Mouse (Mus musculus) embryonic facial prominence, embryonic 15.5 days (tissue): ENCODE data around the gene Slc33a1. TPM values are rescaled to one million over a fixed set of nuclear protein-coding genes. Genes with fewer than 3 reads are reported as not detected.

ENCODE experiments used
- ATAC-seq: fragments of 200-750 bp; cut with Nextera tagmentation; 2 replicates; pipeline ENCODE4 v1.8.0; 2017; ENCODE audit warnings: low read depth, moderate TSS enrichment; ENCODE audit not compliant: insufficient number of reproducible peaks, low FRiP score, low TSS enrichment
- H3K27ac ChIP-seq: fragments of 300-500 bp; sonication (generic); replicated peaks from 2 replicates; pipeline ENCODE4 v1.5.1; 2015; ENCODE audit warnings: mild to moderate bottlenecking, inconsistent platforms
- H3K27me3 ChIP-seq: fragments of 300-500 bp; sonication (generic); 2 replicates; pipeline ENCODE4 v1.6.1; 2015; ENCODE audit warnings: inconsistent platforms
- H3K36me3 ChIP-seq: fragments of 300-500 bp; sonication (generic); 2 replicates; pipeline ENCODE4 v1.6.1; 2015; ENCODE audit warnings: mild to moderate bottlenecking, inconsistent platforms
- H3K4me1 ChIP-seq: fragments of 300-500 bp; sonication (generic); 2 replicates; pipeline ENCODE4 v1.6.1; 2015; ENCODE audit warnings: inconsistent platforms
- H3K4me2 ChIP-seq: fragments of 300-500 bp; sonication (generic); replicated peaks from 2 replicates; pipeline ENCODE4 v1.6.1; 2015; ENCODE audit warnings: mild to moderate bottlenecking, inconsistent platforms
- H3K4me3 ChIP-seq: fragments of 300-500 bp; sonication (generic); replicated peaks from 2 replicates; pipeline ENCODE4 v1.5.1; 2015; ENCODE audit warnings: mild to moderate bottlenecking, inconsistent platforms
- H3K9ac ChIP-seq: fragments of 300-500 bp; sonication (generic); 2 replicates; pipeline ENCODE4 v1.6.1; 2015; ENCODE audit warnings: inconsistent platforms
- H3K9me3 ChIP-seq: fragments of 300-500 bp; sonication (generic); replicated peaks from 2 replicates; pipeline ENCODE4 v1.6.1; 2016; ENCODE audit warnings: inconsistent platforms
- WGBS: fragments of 180-500 bp; shearing (Covaris S2); methylation state at CpG from one replicate; pipeline ENCODE4 v1.1.7; 2015; 5-methylcytosine and 5-hydroxymethylcytosine counted together
- polyA plus RNA-seq: library from polyadenylated mRNA; unstranded; fragments of >200 nt; fragmentation: Nextera tagmentation; extraction: Ambion mirVana; gene quantifications from 2 replicates; pipeline ENCODE4 v1.2.1, GENCODE M21; 2015

Gene Slc33a1
- 14.7 and 17.1 TPM in 2 replicates for polyA plus RNA-seq

DNA sequence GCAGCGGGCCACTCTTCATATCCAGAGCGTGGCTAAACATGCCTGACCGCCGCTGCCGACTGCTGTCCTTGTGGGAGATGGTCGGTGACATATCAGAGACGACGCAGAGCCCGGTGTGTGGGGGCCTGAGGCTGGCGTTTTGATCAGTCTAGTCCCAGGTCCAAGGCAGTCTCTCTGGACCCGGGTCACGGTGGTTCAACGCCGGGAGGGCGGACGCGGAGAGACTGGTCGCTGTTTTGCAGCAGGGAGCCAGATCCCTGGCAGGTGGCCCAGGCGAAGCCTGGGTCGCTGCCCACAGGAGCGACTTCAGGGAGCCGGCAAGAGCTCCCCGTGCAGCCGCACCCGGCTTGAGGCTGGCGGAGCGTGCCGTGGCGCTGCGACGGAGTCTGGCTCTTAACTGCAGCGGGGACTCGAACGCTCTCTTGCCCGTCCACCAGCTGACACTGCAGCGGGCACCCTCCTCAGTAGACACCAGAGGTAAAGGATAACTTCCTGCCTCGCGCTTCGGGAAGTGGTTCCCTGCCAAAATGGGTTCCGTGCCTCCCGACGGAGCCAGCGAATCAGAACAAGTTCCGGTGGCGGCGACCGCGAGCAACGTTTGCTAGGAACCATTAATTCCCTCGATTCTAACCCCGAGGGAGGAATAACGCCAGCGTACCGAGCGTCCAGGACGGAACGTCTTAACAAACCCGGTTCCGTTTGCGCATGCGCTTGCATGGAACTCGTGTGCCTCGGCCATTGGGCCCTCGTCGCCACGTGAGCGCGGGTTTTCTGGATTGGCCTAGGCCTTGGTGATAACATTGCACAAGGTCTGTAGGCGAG, at the start of gene Slc33a1:
Gene Slc33a1 (minus strand): TSS at position 669 of the 822 bp plus-strand sequence.
- Histone ChIP-seq H3K9ac (peak within 1 kb of the TSS; percentile 49), H3K4me3 (peak within 1 kb of the TSS; percentile 90), H3K4me1 (peaks cover 17% of the 10 kb centered on the region), H3K27me3 (no peaks in the 10 kb centered on the region), H3K27ac (peak within 1 kb of the TSS; percentile 94), H3K4me2 (peak within 1 kb of the TSS; percentile 73), H3K36me3 (no peaks in the 10 kb centered on the region), H3K9me3 (no peaks in the 10 kb centered on the region)
- ATAC-seq: peak; percentile 95
- under 1% methylated on average over 69 of the region's 69 CpGs for WGBS

DNA sequence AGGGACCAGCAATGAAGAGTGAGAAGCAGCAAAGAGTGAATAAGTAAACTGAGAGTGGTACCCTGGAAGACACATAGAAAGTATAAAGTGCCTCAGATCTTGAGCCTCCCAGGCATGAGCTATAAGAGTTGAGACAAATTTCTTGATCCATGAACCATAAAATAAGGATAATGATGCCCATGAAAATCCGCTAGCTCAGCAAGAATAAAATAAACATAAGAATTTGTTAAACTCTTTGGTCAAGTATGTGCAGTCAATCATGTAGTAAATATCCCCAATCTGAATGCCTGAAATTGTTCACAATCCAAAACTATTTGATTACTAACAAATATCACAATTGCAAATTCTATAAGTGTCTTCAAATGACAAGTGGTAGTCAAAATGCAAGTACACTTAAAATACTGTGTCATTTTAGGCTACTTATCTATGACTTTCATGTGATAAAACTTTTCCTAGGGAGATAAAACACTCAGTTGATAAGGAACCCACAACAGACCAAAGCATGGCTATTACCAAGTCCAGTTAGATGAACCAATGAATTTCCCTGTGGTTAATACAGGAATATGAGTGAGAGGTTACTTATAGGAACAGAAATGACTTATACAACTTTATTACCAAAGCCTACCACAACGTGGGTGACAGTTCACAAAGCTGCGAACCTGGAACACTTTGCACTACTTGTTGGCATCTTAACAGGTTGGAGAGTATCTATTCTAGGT, 24.3 kb upstream of the Slc33a1 start:
- H3K27ac ChIP-seq: no peak overlapping the region
- H3K4me3 ChIP-seq: no peak overlapping the region
- no peaks in the 10 kb centered on the region for H3K9me3 ChIP-seq
- WGBS: 88% methylated on average over 3 of the region's 3 CpGs
- ATAC-seq: no peak
- H3K4me2 ChIP-seq: no peak overlapping the region
- H3K27me3 ChIP-seq: no peaks in the 10 kb centered on the region
- H3K36me3 ChIP-seq: peaks cover 51% of the 10 kb centered on the region
- H3K4me1 ChIP-seq: no peaks in the 10 kb centered on the region
- no peak overlapping the region for H3K9ac ChIP-seq

DNA sequence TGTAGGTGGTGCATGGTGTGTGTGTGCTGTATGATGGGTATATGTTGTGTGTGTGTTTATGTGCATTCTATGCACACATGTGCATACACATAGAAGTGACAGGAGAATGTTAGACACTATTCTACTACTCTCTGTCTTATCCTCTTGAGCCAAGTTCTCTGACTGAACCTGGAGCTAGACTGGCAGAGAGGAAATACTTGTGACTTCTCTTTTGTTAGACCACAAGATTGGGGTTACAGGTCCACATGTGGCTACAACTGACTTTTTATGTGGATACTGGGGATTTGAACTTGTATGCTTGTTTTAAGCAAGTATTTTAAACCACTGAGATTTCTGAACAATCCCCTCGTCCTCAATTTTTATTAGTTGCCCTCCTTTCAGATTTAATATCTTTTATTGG, 22.1 kb upstream of the Slc33a1 start:
- WGBS: 88% methylated on average over 1 of the region's 1 CpGs
- H3K4me1 ChIP-seq: no peaks in the 10 kb centered on the region
- H3K27ac ChIP-seq: no peak overlapping the region
- H3K27me3 ChIP-seq: no peaks in the 10 kb centered on the region
- no peak overlapping the region for H3K4me2 ChIP-seq
- no peak overlapping the region for H3K9ac ChIP-seq
- H3K4me3 ChIP-seq: no peak overlapping the region
- no peaks in the 10 kb centered on the region for H3K9me3 ChIP-seq
- no peak for ATAC-seq
- peaks cover 47% of the 10 kb centered on the region for H3K36me3 ChIP-seq

DNA sequence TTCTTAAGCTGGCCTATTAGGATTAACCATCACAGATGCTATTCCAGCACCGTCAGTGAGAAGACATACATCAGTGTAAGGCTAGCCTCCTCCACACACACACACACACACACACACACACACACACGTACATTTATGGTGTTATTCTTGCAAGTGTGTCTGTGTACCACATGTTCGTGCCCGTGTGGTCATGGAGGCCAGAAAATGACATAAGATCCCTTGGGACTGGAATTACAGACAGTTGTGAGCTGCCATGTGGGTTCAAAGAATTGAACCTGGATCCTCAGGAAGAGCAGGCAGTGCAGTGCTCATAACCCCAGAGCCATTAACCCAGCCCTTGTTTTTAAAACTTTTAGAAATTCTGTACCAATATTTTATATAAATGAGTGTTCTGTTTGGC, 13.3 kb upstream of the Slc33a1 start:
- H3K4me1 ChIP-seq: peaks cover 6% of the 10 kb centered on the region
- no peak overlapping the region for H3K4me2 ChIP-seq
- no peak for ATAC-seq
- no peaks in the 10 kb centered on the region for H3K9me3 ChIP-seq
- no peak overlapping the region for H3K4me3 ChIP-seq
- H3K27ac ChIP-seq: no peak overlapping the region
- H3K9ac ChIP-seq: no peak overlapping the region
- no peaks in the 10 kb centered on the region for H3K27me3 ChIP-seq
- WGBS: 35% methylated on average over 4 of the region's 4 CpGs
- H3K36me3 ChIP-seq: peaks cover 19% of the 10 kb centered on the region

DNA sequence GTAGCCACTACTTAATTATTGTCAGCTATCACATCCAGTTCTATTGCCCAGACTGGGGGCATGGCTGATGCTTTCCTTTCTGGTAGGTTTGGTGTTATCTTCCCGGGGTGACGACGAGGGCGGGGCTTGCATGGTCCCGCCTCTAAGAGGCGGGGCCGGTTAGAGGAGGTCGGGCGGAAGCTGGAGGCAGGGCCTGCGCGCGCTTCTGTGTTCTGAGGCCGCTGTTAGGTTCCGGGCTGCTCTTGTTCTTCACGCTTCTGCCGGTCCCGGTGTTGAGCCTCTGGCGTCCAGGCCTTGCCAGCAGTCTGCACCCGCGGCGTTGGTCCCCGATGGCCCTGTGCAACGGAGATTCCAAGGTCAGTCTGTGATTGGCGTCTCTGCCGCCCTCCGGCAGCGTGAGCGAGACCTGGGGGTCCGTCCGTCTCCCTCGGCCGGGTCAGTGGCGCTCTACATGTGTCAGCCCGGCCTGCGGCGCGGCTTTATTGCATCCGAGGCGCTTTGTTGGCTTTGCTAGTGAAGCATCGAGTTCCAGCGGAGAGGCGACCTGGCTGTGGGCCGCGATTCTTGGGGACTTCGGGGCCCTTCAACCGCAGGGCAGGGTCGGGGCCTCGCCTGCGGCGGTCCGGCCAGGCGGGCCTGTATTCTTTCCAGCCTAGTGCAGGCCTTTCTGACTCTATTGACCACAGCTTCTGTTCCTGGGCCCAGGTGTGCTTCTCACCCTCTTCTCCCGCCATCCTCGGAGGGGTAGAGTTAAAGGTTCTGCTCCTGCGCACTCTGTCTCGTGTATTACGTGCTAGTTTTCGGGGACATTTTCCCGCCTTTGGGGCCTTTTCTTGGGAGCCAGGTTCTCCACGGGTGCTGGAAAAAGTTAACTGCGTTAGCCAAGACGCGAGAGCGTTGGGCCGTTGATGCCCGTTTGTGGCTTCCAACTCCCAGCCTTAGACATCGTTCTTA, 11.7 kb upstream of the Slc33a1 start, which contains the start of gene Gmps:
Gene Gmps (plus strand): TSS at position 152 of the 954 bp plus-strand sequence.
- WGBS: under 1% methylated on average over 67 of the region's 67 CpGs
- H3K4me1 ChIP-seq: peaks cover 6% of the 10 kb centered on the region
- H3K4me3 ChIP-seq: peak within 1 kb of the TSS; percentile 68
- no peaks in the 10 kb centered on the region for H3K9me3 ChIP-seq
- peak; percentile 98 for ATAC-seq
- H3K36me3 ChIP-seq: peaks cover 10% of the 10 kb centered on the region
- peak within 1 kb of the TSS; percentile 79 for H3K27ac ChIP-seq
- peak within 1 kb of the TSS; percentile 81 for H3K9ac ChIP-seq
- no peaks in the 10 kb centered on the region for H3K27me3 ChIP-seq
- peak within 1 kb of the TSS; percentile 64 for H3K4me2 ChIP-seq

DNA sequence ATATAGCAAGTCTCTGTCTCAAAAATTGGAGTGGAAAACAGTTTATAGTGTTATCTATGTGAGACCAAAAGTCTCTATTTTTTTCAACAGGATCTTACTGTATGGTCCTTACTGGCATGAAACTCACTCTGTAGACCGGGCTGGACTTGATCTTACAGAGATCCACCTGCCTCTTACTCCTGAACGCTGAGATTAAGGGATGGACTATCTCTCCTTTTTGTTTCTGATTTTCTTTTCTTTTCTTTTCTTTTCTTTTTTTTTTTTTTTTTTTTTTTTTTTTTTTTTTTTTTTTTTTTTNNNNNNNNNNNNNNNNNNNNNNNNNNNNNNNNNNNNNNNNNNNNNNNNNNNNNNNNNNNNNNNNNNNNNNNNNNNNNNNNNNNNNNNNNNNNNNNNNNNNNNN, 1.4 kb upstream of the Slc33a1 start:
- WGBS: 81% methylated on average over 2 of the region's 2 CpGs
- Histone ChIP-seq H3K4me3 (no peak overlapping the region), H3K27me3 (no peaks in the 10 kb centered on the region), H3K9me3 (no peaks in the 10 kb centered on the region), H3K4me2 (no peak overlapping the region), H3K27ac (no peak overlapping the region), H3K9ac (no peak overlapping the region), H3K4me1 (peaks cover 17% of the 10 kb centered on the region), H3K36me3 (no peaks in the 10 kb centered on the region)
- ATAC-seq: no peak

DNA sequence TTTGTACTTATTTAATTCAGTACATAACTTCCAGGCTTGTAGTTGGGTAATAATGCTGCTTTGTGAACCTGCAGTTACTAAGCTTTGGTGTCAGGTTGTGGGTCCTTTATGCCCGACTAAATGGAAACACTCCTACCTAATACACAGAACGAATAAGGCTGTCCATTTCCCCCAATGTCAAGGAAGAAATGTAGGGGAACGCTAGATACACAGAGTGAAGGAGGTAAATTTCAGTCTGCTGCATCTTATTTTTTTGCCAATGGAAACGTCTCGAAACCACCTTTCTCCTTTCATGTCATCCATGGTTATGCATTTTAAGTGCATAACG, 318 bp upstream of the Slc33a1 start:
- Histone ChIP-seq H3K9ac (no peak overlapping the region), H3K27me3 (no peaks in the 10 kb centered on the region), H3K4me2 (peak overlapping the region; percentile 73), H3K27ac (peak overlapping the region; percentile 94; the same call in 1 of the 2 replicates), H3K4me3 (peak overlapping the region; percentile 90), H3K4me1 (peaks cover 17% of the 10 kb centered on the region), H3K36me3 (no peaks in the 10 kb centered on the region), H3K9me3 (no peaks in the 10 kb centered on the region)
- WGBS: 78% methylated on average over 6 of the region's 6 CpGs
- peak; percentile 13; the same call in 1 of the 2 replicates for ATAC-seq

DNA sequence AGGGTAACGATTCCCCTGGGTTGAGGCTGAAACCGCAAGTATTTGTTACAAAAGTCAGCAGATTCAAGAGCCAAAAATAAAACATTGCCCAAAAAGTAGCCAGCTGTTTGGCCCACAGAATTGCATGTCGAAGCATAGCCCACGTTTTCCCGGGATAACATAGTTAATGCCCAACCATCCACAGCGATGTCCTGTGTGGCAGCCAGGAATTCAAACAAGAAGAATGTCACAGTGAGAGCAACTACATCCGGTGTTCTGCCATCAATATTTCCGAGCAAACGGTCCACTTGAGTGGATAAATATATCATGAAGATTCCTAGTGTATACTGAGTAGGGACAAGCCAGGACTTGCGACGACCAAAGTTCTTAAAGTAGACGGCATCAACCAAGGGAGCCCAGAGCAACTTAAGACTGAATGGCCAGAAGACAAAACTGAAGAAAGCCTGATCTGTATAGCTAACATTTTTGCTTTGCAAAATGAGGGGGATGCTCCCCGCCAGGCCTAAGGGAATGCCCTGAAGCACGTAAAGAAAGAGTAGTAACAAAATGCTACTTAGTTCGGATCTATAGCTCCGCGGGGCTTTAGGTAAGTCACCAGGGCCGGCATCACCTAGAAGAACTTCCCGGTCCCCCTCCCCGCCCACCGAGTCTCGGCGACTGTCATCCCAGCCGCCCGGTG, 1.0 kb downstream of the Slc33a1 start:
- H3K4me3 ChIP-seq: peak overlapping the region; percentile 90
- peaks cover 17% of the 10 kb centered on the region for H3K4me1 ChIP-seq
- peak overlapping the region; percentile 73 for H3K4me2 ChIP-seq
- 5% methylated on average over 25 of the region's 25 CpGs for WGBS
- H3K9ac ChIP-seq: peak overlapping the region; percentile 49
- peak overlapping the region; percentile 94 for H3K27ac ChIP-seq
- no peaks in the 10 kb centered on the region for H3K9me3 ChIP-seq
- H3K36me3 ChIP-seq: no peaks in the 10 kb centered on the region
- no peak for ATAC-seq
- no peaks in the 10 kb centered on the region for H3K27me3 ChIP-seq

DNA sequence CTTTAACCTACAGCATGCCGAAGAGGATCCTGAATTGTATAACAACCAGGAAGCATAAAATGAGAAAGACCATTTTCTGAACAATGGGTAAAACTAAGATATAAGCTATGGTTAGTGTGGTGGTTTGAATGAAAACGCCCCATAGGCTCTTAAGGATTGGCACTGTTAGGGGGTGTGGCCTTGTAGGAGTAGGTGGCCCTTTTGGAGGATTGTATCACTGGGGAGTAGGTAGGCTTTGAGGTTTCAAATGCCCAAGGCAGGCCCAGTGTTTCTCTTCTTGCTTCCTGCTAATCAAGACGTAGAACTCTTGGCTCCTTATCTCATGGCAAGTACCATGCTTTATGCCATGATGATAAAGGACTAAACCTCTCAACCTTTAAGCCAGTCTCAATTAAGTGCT, 14.7 kb downstream of the Slc33a1 start:
- Histone ChIP-seq H3K9ac (no peak overlapping the region), H3K27ac (no peak overlapping the region), H3K4me3 (no peak overlapping the region), H3K4me1 (no peaks in the 10 kb centered on the region), H3K27me3 (no peaks in the 10 kb centered on the region), H3K9me3 (no peaks in the 10 kb centered on the region), H3K4me2 (no peak overlapping the region), H3K36me3 (no peaks in the 10 kb centered on the region)
- ATAC-seq: no peak
- WGBS: 80% methylated on average over 3 of the region's 3 CpGs

DNA sequence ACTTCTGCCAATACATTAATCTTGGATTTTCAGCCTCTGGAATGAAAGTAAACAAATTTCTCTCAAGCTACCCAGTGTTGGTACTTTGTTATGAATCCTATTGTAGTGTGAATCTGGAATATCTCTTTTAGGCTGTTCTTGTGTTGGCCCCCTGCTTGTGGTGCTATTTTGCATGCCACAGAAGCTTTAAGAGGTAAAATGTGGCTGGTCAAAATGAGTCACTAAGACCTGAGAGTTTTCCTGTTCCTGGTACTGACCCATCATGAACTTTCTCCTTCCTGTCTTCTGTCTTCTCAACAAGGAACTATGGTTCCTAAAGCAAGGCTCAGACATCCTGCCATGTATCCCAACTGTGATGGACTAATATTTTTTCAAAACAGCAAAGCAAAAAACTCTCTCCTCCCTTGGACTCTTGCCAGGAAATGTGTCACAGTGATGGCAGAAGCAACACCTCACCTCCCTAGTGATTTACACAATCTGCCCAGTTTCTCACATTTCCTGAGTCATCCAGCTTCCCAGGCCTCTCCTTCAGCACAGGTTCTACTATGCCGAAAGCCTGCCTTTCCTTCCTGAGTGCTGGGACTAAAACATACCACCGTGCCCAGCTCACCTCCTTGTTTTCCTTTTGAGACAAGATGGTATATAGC, 23.2 kb downstream of the Slc33a1 start:
- Histone ChIP-seq H3K27me3 (no peaks in the 10 kb centered on the region), H3K4me2 (no peak overlapping the region), H3K27ac (no peak overlapping the region), H3K9me3 (no peaks in the 10 kb centered on the region), H3K4me1 (no peaks in the 10 kb centered on the region), H3K9ac (no peak overlapping the region), H3K36me3 (peaks cover 7% of the 10 kb centered on the region), H3K4me3 (no peak overlapping the region)
- no peak for ATAC-seq
- WGBS: 86% methylated on average over 2 of the region's 2 CpGs
